7 mouse cellular contexts compared by ENCODE assay signal in genomic region chr17:87637056-87637389, GRCm38 (mm10). TPM values are rescaled to one million over a fixed set of nuclear protein-coding genes. Genes with fewer than 3 reads are reported as not detected.
DNase-seq lines count a peak whose midpoint lies in the region; ATAC-seq and TF ChIP-seq lines count a peak whose summit lies in the region.

No protein-coding gene starts in this region.

- no peaks in the 10 kb centered on the region for H3K4me1 ChIP-seq in hindbrain, postnatal 0 days (ENCODE audit: insufficient read depth, low read length)
- no peaks in the 10 kb centered on the region for H3K4me1 ChIP-seq in liver, embryonic 14.5 days (replicated peaks; ENCODE audit: control insufficient read depth in 2 of 2, insufficient read depth in 2 of 2, low read length in 1 of 2)

- no peak for TF ChIP-seq CTCF in hindbrain, postnatal 0 days (IDR thresholded peaks at IDR 0.05; ENCODE audit: low read depth)
- TF ChIP-seq CTCF in liver, embryonic 14.5 days (IDR thresholded peaks at IDR 0.05; ENCODE audit: low read depth): no peak

- peak; percentile 62 for ATAC-seq in CD4-positive, CD25-positive, alpha-beta regulatory T cell, adult 4 months
- no peak for ATAC-seq in hindbrain, postnatal 0 days
- no peak for ATAC-seq in liver, embryonic 14.5 days (ENCODE audit: insufficient read depth)

- no peak overlapping the region for H3K9ac ChIP-seq in hindbrain, postnatal 0 days (replicated peaks; ENCODE audit: low read length)
- no peak overlapping the region for H3K9ac ChIP-seq in liver, embryonic 14.5 days (replicated peaks)

- H3K9me3 ChIP-seq in hindbrain, postnatal 0 days (ENCODE audit: low read length): no peaks in the 10 kb centered on the region
- no peaks in the 10 kb centered on the region for H3K9me3 ChIP-seq in liver, embryonic 14.5 days (ENCODE audit: control insufficient read depth, low read length)

- peak overlapping the region; percentile 66 for H3K4me2 ChIP-seq in hindbrain, postnatal 0 days (ENCODE audit: low read depth, low read length)
- peak overlapping the region; percentile 62 for H3K4me2 ChIP-seq in liver, embryonic 14.5 days (ENCODE audit: low read depth)

- peak overlapping the region; percentile 46 for H3K4me3 ChIP-seq in hindbrain, postnatal 0 days (ENCODE audit: low read length)
- H3K4me3 ChIP-seq in liver, embryonic 14.5 days (ENCODE audit: insufficient read depth in 1 of 2, low read depth in 2 of 2, low read length in 2 of 2): peak overlapping the region in 1 of 2 experiments; percentile 43; a peak in 2 of 4 replicates

- H3K36me3 ChIP-seq in hindbrain, postnatal 0 days (ENCODE audit: insufficient read depth, low read length): no peaks in the 10 kb centered on the region
- H3K36me3 ChIP-seq in liver, embryonic 14.5 days (replicated peaks; ENCODE audit: control insufficient read depth, insufficient read depth, low read depth): no peaks in the 10 kb centered on the region
- H3K36me3 ChIP-seq in splenic B cell, adult 2 months (ENCODE audit: control insufficient read depth, insufficient read depth, low read length, poor library complexity, severe bottlenecking): no peaks in the 10 kb centered on the region

- no peak overlapping the region for H3K27ac ChIP-seq in hindbrain, postnatal 0 days
- no peak overlapping the region for H3K27ac ChIP-seq in liver, embryonic 14.5 days

- no peak for TF ChIP-seq EP300 in liver, embryonic 14.5 days (IDR thresholded peaks at IDR 0.05; ENCODE audit: low read depth)

- peak; percentile 1 for DNase-seq in Muller cell, postnatal 12 days (ENCODE audit: inconsistent ontology term)
- no peak for DNase-seq in hindbrain, postnatal 0 days (ENCODE audit: low spot score)
- no peak for DNase-seq in liver, embryonic 14.5 days (ENCODE audit: low read depth in 3 of 3, low spot score in 3 of 3)
- DNase-seq in splenic B cell, adult 2 months (ENCODE audit: low read depth, low spot score): peak; percentile 57
- no peak for DNase-seq in right cerebral cortex, postnatal 14 days
- no peak for DNase-seq in cerebellum, adult 18-20 months

- 5% methylated on average over 22 of the region's 22 CpGs for WGBS in hindbrain, postnatal 0 days
- WGBS in liver, embryonic 14.5 days (ENCODE audit: insufficient replicate concordance): 6% methylated on average over 22 of the region's 22 CpGs

- peaks cover 12% of the 10 kb centered on the region for H3K27me3 ChIP-seq in hindbrain, postnatal 0 days (ENCODE audit: insufficient read depth, low read length)
- peaks cover 44% of the 10 kb centered on the region for H3K27me3 ChIP-seq in liver, embryonic 14.5 days (ENCODE audit: control insufficient read depth, insufficient read depth, low read length)
- H3K27me3 ChIP-seq in splenic B cell, adult 2 months (ENCODE audit: control insufficient read depth, insufficient read depth, low read length, poor library complexity, severe bottlenecking): no peaks in the 10 kb centered on the region

RNA-seq across cellular contexts. Expression of gene Epcam, which starts 1.2 kb away (rescaled TPM):
- polyA plus RNA-seq in CD4-positive, CD25-positive, alpha-beta regulatory T cell, adult 4 months (2017; shearing (Covaris generic)): 1 to 10 TPM; 1.5 to 3.6 TPM
- 1.4 and 2.3 TPM in 2 replicates for total RNA-seq in hindbrain, postnatal 0 days (2014; rRNA removed)
- 4.8 and 5.1 TPM in 2 replicates for polyA plus RNA-seq in hindbrain, postnatal 0 days (2015; fragmentation: Nextera tagmentation; extraction: Ambion mirVana)
- polyA plus RNA-seq in liver, embryonic 14.5 days (2012; rRNA removed): 0.54 and 0.74 TPM in 2 replicates
- polyA plus RNA-seq in liver, embryonic 14.5 days (2014; fragmentation: Nextera tagmentation; extraction: Ambion mirVana): 0.45 and 0.94 TPM in 2 replicates

RNA-seq across cellular contexts. Expression of gene Msh2, which starts 35.1 kb away (rescaled TPM):
- 10 to 100 TPM; 51.3 to 60.5 TPM for polyA plus RNA-seq in CD4-positive, CD25-positive, alpha-beta regulatory T cell, adult 4 months (2017; shearing (Covaris generic))
- total RNA-seq in hindbrain, postnatal 0 days (2014; rRNA removed): 24.5 TPM in 2 replicates
- polyA plus RNA-seq in hindbrain, postnatal 0 days (2015; fragmentation: Nextera tagmentation; extraction: Ambion mirVana): 45.3 and 45.5 TPM in 2 replicates
- 8.5 and 14.5 TPM in 2 replicates for polyA plus RNA-seq in liver, embryonic 14.5 days (2012; rRNA removed)
- polyA plus RNA-seq in liver, embryonic 14.5 days (2014; fragmentation: Nextera tagmentation; extraction: Ambion mirVana): 18.4 and 21.8 TPM in 2 replicates

Comparison
In these comparisons a context has a peak if more than half of its experiments do, and no peak if none do; other contexts are left out.
1. DNase-seq: peak in Muller cell, postnatal 12 days (single experiment) and splenic B cell, adult 2 months (single experiment); none in hindbrain, postnatal 0 days (single experiment), liver, embryonic 14.5 days (0 of 3), right cerebral cortex, postnatal 14 days (single experiment) and cerebellum, adult 18-20 months (0 of 2).